Mouse (Mus musculus): ENCODE data around the gene Dnajb3.

DNA sequence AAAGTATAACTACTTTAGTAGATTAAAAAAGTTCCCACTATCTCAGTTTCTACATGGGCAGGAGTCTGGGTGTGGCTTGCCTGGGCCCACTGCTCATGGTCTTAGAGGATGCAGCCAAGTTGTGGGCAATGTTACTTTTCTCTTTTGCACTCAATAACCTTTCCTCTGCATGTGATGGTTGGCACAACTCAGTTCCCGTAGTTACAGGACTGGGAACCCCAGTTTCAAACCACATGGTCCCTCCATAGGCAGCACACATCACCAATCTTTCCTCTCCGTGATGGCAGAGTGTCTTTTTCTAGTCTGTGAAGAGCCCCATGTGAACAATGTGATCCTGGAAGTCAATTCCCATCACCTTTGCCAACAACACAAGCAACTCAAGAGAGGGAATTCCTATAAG lies 21.9 kb upstream of the Dnajb3 start:
- TF ChIP-seq CTCF (IDR thresholded peaks at IDR 0.05; ENCODE audit: insufficient read depth, low read length) = no peak
- no peak for TF ChIP-seq POLR2A (IDR thresholded peaks at IDR 0.05; ENCODE audit: borderline replicate concordance, extremely low read depth, low read depth, low read length)

Data from lung, adult 2 months (tissue).